Mouse (Mus musculus) heart, adult 2 months (tissue): ENCODE results near the gene Slit3. TPM values are rescaled to one million over a fixed set of nuclear protein-coding genes. Genes with fewer than 3 reads are reported as not detected.

Experiments
- DNase-seq, 2 experiments: peaks; one replicate each; pipeline ENCODE4 v3.0.0; 2021
- H3K27ac ChIP-seq: fragments of 200-600 bp; 2 replicates; pipeline ENCODE4 v1.8.1; 2022
- H3K27me3 ChIP-seq: fragments of 200-500 bp; 2 replicates; pipeline ENCODE4 v1.6.1; 2012; ENCODE audit warnings: mild to moderate bottlenecking, low read length, inconsistent platforms, mixed read lengths; ENCODE audit not compliant: control insufficient read depth, insufficient read depth
- H3K36me3 ChIP-seq: fragments of 200-500 bp; 2 replicates; pipeline ENCODE4 v1.6.1; 2012; ENCODE audit warnings: low read length, inconsistent platforms; ENCODE audit not compliant: control insufficient read depth, insufficient read depth
- H3K4me1 ChIP-seq: fragments of 200-500 bp; 2 replicates; pipeline ENCODE4 v1.6.1; 2011; ENCODE audit warnings: low read length; ENCODE audit not compliant: control insufficient read depth, insufficient read depth
- H3K4me3 ChIP-seq: fragments of 200-600 bp; 2 replicates; pipeline ENCODE4 v1.8.1; 2022
- H3K79me2 ChIP-seq: fragments of 200-500 bp; replicated peaks from 2 replicates; pipeline ENCODE4 v1.6.1; 2012; ENCODE audit warnings: mild to moderate bottlenecking, inconsistent platforms, low read length, moderate library complexity, mixed read lengths; ENCODE audit not compliant: control insufficient read depth, insufficient read depth
- H3K9ac ChIP-seq: fragments of 200-500 bp; 2 replicates; pipeline ENCODE4 v1.6.1; 2012; ENCODE audit warnings: low read depth, mild to moderate bottlenecking, control low read depth, inconsistent platforms, low read length, mixed read lengths
- CTCF ChIP-seq: fragments of 200-600 bp; IDR thresholded peaks from 2 replicates; pipeline ENCODE4 v1.8.1; 2022; ENCODE audit warnings: antibody characterized with exemption, mild to moderate bottlenecking, moderate library complexity
- EP300 ChIP-seq: fragments of 200-500 bp; IDR thresholded peaks from 2 replicates; pipeline ENCODE4 v1.6.1; 2011; ENCODE audit warnings: low read depth, low read length, control low read depth; ENCODE audit not compliant: insufficient read depth
- POLR2A ChIP-seq: fragments of 200-500 bp; IDR thresholded peaks from 2 replicates; pipeline ENCODE4 v1.6.1; 2011; ENCODE audit warnings: mild to moderate bottlenecking, low read depth, low read length, control low read depth; ENCODE audit not compliant: insufficient read depth
- WGBS: fragments of 180-500 bp; shearing (Covaris S2); methylation state at CpG from one replicate; pipeline ENCODE4 v1.1.7; 2018; 5-methylcytosine and 5-hydroxymethylcytosine counted together
- intact Hi-C: fragments of 180-260 bp; cut with DNase I; formaldehyde crosslinking; loops from one replicate; pipeline ENCODE4 v1.15.1; 2025
- polyA plus RNA-seq: library from polyadenylated mRNA; depleted of rRNA; stranded (reverse); fragments of >200 nt; gene quantifications from 2 replicates; pipeline ENCODE4 v1.2.3, GENCODE M21; 2012
- total RNA-seq, 2 experiments: library from RNA; stranded (reverse); gene quantifications; 2 replicates each; pipeline ENCODE4 v1.2.3; 2021

Slit3 gene
- total and polyA plus RNA-seq, 3 experiments = 12.3 to 15.8 (median 14.6) TPM

- TF ChIP-seq CTCF (no peak), POLR2A (no peak), EP300 (no peak)
- WGBS = 64% methylated on average over 5 of the region's 5 CpGs
Observed at GRCm38 (mm10) chr11:35470853-35471252, 349.8 kb downstream of the Slit3 start.

GRCm38 (mm10) chr11:35472842-35473616 lies 352.0 kb downstream of the Slit3 start:
- Histone ChIP-seq H3K9ac (no peak overlapping the region), H3K4me3 (no peak overlapping the region), H3K4me1 (no peaks in the 10 kb centered on the region), H3K27ac (no peak overlapping the region), H3K79me2 (no peaks in the 10 kb centered on the region), H3K36me3 (no peaks in the 10 kb centered on the region), H3K27me3 (no peaks in the 10 kb centered on the region; the same call in 1 of the 2 replicates)
- 74% methylated on average over 11 of the region's 11 CpGs for WGBS
- intact Hi-C loops = no loop called here
- no peak for DNase-seq
- TF ChIP-seq EP300 = no peak
- TF ChIP-seq CTCF = no peak

More at GRCm38 (mm10) chr11:35470853-35471252, 349.8 kb downstream of the Slit3 start:
- no peaks in the 10 kb centered on the region for H3K4me1 ChIP-seq
- no peaks in the 10 kb centered on the region for H3K79me2 ChIP-seq
- intact Hi-C loops = no loop called here
- no peak overlapping the region for H3K4me3 ChIP-seq
- H3K36me3 ChIP-seq = no peaks in the 10 kb centered on the region
- H3K27ac ChIP-seq = no peak overlapping the region
- no peak overlapping the region for H3K9ac ChIP-seq
- DNase-seq = no peak
- no peaks in the 10 kb centered on the region; the same call in 1 of the 2 replicates for H3K27me3 ChIP-seq

GRCm38 (mm10) chr11:35473617-35473996 lies 352.6 kb downstream of the Slit3 start:
- no peak overlapping the region for H3K4me3 ChIP-seq
- DNase-seq = no peak
- intact Hi-C loops = no loop called here
- H3K27ac ChIP-seq = no peak overlapping the region
- no peak for TF ChIP-seq CTCF
- no peak for TF ChIP-seq POLR2A
- no peak for TF ChIP-seq EP300
- H3K9ac ChIP-seq = no peak overlapping the region
- no peaks in the 10 kb centered on the region for H3K4me1 ChIP-seq
- H3K36me3 ChIP-seq = no peaks in the 10 kb centered on the region
- no peaks in the 10 kb centered on the region; the same call in 1 of the 2 replicates for H3K27me3 ChIP-seq
- WGBS = 77% methylated on average over 5 of the region's 5 CpGs
- H3K79me2 ChIP-seq = no peaks in the 10 kb centered on the region

GRCm38 (mm10) chr11:35480146-35480545 lies 359.1 kb downstream of the Slit3 start:
- Histone ChIP-seq H3K4me1 (no peaks in the 10 kb centered on the region), H3K36me3 (no peaks in the 10 kb centered on the region), H3K27me3 (no peaks in the 10 kb centered on the region), H3K4me3 (no peak overlapping the region), H3K27ac (no peak overlapping the region), H3K79me2 (no peaks in the 10 kb centered on the region), H3K9ac (no peak overlapping the region)
- 52% methylated on average over 8 of the region's 8 CpGs for WGBS
- intact Hi-C loops = no loop called here
- DNase-seq = no peak
- TF ChIP-seq EP300 (no peak), POLR2A (no peak), CTCF (no peak)

GRCm38 (mm10) chr11:35481611-35482363 lies 360.8 kb downstream of the Slit3 start:
- no peak for DNase-seq
- intact Hi-C loops = no loop called here
- WGBS = 35% methylated on average over 9 of the region's 9 CpGs
- Histone ChIP-seq H3K79me2 (no peaks in the 10 kb centered on the region), H3K4me1 (no peaks in the 10 kb centered on the region), H3K27ac (no peak overlapping the region), H3K36me3 (no peaks in the 10 kb centered on the region), H3K27me3 (no peaks in the 10 kb centered on the region), H3K4me3 (no peak overlapping the region), H3K9ac (no peak overlapping the region)
- TF ChIP-seq EP300 (no peak), CTCF (no peak), POLR2A (no peak)

GRCm38 (mm10) chr11:35487966-35488365 lies 366.9 kb downstream of the Slit3 start:
- TF ChIP-seq CTCF = no peak
- no peak for TF ChIP-seq POLR2A
- TF ChIP-seq EP300 = no peak
- Histone ChIP-seq H3K9ac (no peak overlapping the region), H3K4me1 (no peaks in the 10 kb centered on the region), H3K36me3 (no peaks in the 10 kb centered on the region), H3K79me2 (no peaks in the 10 kb centered on the region), H3K27me3 (no peaks in the 10 kb centered on the region), H3K4me3 (no peak overlapping the region), H3K27ac (no peak overlapping the region)
- no peak for DNase-seq
- intact Hi-C loops = no loop called here
- WGBS = 83% methylated on average over 5 of the region's 5 CpGs
